Mouse (Mus musculus) stomach, embryonic 15.5 days (tissue): ENCODE measurements around the gene Ddx43. TPM values are rescaled to one million over a fixed set of nuclear protein-coding genes. Genes with fewer than 3 reads are reported as not detected.
"Not testable (repeated sequence)": the region's sequence is repeated elsewhere in the genome, so short reads cannot be mapped to it uniquely, and the experiment has no call there.

Experiments
- ATAC-seq: fragments of 200-750 bp; cut with Nextera tagmentation; 2 replicates; pipeline ENCODE4 v1.8.0; 2017; ENCODE audit warnings: low read depth, moderate number of reproducible peaks, moderate TSS enrichment; ENCODE audit not compliant: insufficient read depth, low FRiP score
- H3K27ac ChIP-seq: fragments of 300-500 bp; sonication (generic); 2 replicates; pipeline ENCODE4 v1.5.1; 2015; ENCODE audit warnings: mild to moderate bottlenecking, inconsistent platforms
- H3K27me3 ChIP-seq: fragments of 300-500 bp; sonication (generic); replicated peaks from 2 replicates; pipeline ENCODE4 v1.6.1; 2015; ENCODE audit warnings: inconsistent platforms
- H3K36me3 ChIP-seq: fragments of 300-500 bp; sonication (generic); 2 replicates; pipeline ENCODE4 v1.6.1; 2015; ENCODE audit warnings: inconsistent platforms
- H3K4me1 ChIP-seq: fragments of 300-500 bp; sonication (generic); 2 replicates; pipeline ENCODE4 v1.6.1; 2015; ENCODE audit warnings: inconsistent platforms
- H3K4me2 ChIP-seq: fragments of 300-500 bp; sonication (generic); 2 replicates; pipeline ENCODE4 v1.6.1; 2015; ENCODE audit warnings: mild to moderate bottlenecking, inconsistent platforms
- H3K4me3 ChIP-seq: fragments of 300-500 bp; sonication (generic); replicated peaks from 2 replicates; pipeline ENCODE4 v1.5.1; 2015; ENCODE audit warnings: inconsistent platforms
- H3K9ac ChIP-seq: fragments of 300-500 bp; sonication (generic); 2 replicates; pipeline ENCODE4 v1.6.1; 2015; ENCODE audit warnings: inconsistent platforms
- H3K9me3 ChIP-seq: fragments of 300-500 bp; sonication (generic); 2 replicates; pipeline ENCODE4 v1.6.1; 2016; ENCODE audit warnings: inconsistent platforms
- WGBS: fragments of 180-500 bp; shearing (Covaris S2); methylation state at CpG from one replicate; pipeline ENCODE4 v1.1.7; 2015; 5-methylcytosine and 5-hydroxymethylcytosine counted together
- polyA plus RNA-seq: library from polyadenylated mRNA; unstranded; fragments of >200 nt; fragmentation: Nextera tagmentation; extraction: Ambion mirVana; gene quantifications from 2 replicates; pipeline ENCODE4 v1.2.1, GENCODE M21; 2015

The Ddx43 gene
- polyA plus RNA-seq, 1 experiment from 2014 or later = 0.30 TPM

DNA sequence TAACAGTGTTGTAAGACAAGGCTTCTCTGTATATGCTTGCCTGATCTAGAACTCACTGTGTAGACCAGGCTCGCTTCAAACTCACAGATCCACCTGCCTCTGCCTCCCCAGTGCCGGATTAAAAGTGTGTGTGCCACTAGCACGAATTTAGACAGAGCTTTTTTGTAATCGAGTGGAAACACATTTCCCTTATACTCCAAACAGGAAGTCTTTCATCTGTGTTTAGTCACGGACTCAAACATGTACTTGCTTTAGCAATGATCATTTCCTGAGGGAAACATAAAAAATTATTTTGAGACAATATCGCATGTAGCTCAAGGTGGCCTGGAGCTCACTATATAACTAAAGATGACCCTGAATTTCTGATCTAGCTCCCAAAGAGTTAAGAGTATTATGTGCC lies 32.2 kb upstream of the Ddx43 start:
- H3K9me3 ChIP-seq = no peaks in the 10 kb centered on the region
- 55% methylated on average over 6 of the region's 6 CpGs for WGBS
- H3K4me2 ChIP-seq = no peak overlapping the region
- ATAC-seq = no peak
- no peaks in the 10 kb centered on the region for H3K36me3 ChIP-seq
- H3K4me3 ChIP-seq = no peak overlapping the region
- no peaks in the 10 kb centered on the region for H3K4me1 ChIP-seq
- H3K27ac ChIP-seq = no peak overlapping the region
- H3K9ac ChIP-seq = no peak overlapping the region
- H3K27me3 ChIP-seq = no peaks in the 10 kb centered on the region

DNA sequence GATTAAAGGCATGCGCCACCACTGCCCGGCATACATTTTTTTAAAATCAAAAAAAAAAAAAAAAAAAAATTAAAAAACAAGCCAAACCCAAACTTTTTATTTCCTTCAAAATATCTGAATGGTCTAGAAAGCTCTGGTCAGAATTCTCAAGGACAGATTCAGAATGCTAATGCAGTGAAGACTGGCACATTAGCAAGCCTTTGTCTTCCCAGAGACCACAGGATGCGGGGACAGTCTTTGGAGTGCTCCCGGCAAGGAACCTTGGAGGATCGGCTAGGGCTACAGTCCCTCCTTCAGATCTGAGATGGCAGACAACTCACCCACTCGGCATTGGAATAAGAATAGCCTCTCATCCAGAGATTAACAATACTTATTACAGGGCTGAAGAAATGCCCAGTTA lies 30.9 kb upstream of the Ddx43 start:
- Histone ChIP-seq H3K36me3 (no peaks in the 10 kb centered on the region), H3K4me3 (no peak overlapping the region), H3K27ac (no peak overlapping the region), H3K27me3 (no peaks in the 10 kb centered on the region), H3K4me1 (no peaks in the 10 kb centered on the region), H3K4me2 (no peak overlapping the region), H3K9me3 (no peaks in the 10 kb centered on the region), H3K9ac (no peak overlapping the region)
- no peak for ATAC-seq
- 85% methylated on average over 6 of the region's 6 CpGs for WGBS

DNA sequence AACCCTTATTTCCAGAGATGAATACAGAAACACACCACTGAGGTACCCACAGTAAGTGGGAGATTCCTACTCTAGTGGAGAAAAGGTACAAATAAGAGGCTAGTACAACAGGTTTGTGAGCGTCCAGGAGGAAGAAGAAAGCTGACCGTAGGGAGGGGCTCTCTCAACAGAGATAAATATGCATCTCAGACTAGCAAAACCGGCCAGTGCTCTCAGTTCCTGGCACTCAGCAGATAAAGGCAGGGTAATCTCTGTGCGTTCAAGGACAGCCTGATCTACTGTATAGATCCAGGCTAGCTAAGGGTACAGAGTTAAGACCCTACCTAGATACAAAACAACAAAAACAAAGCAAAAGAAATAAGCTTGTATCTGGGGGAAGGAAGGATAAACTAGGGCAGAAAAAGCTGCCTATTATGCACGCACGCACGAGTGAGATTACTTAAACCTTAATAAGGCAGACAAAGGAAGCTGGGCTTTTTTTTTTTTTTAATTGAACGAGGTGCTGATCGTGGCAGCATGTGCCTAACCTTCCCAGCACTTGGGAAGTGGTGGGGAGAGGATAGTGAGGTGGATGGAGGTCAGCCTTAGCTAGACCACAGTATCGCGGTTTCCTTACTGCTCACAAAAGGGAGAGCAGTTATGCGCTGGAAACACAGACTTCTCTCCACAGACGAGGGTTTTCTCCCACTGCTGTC lies 29.6 kb upstream of the Ddx43 start:
- Histone ChIP-seq H3K9ac (no peak overlapping the region), H3K4me1 (no peaks in the 10 kb centered on the region), H3K4me3 (no peak overlapping the region), H3K4me2 (no peak overlapping the region), H3K27me3 (no peaks in the 10 kb centered on the region), H3K36me3 (no peaks in the 10 kb centered on the region), H3K27ac (no peak overlapping the region), H3K9me3 (no peaks in the 10 kb centered on the region)
- 62% methylated on average over 13 of the region's 13 CpGs for WGBS
- no peak for ATAC-seq

DNA sequence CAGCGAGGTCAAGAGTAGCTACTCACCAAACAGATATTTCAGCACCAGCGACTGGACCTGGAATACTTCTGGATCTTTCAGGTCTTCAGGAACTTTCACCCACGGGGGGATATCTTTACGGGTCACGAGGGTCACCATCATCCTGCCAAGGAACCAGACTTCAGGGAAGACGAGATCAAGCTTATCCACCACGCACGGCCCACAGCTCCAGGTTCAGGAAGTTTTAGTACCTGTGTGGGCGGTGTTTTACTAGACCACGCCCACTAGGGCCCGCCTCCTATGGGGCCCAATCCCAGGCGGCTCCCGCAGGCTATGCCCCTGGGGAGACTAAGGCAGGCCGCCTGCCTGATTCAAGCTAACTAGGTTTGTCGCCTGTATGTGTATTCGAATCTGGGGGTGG lies 27.6 kb upstream of the Ddx43 start, which contains the start of gene Dppa5a:
TSS of gene Dppa5a (minus strand) at position 219 of the 400 bp plus-strand sequence.
- H3K4me3 ChIP-seq, ATAC-seq, H3K36me3 ChIP-seq, H3K9ac ChIP-seq, H3K4me2 ChIP-seq, H3K9me3 ChIP-seq, H3K27ac ChIP-seq, H3K27me3 ChIP-seq, H3K4me1 ChIP-seq: not testable (repeated sequence)
- WGBS = 88% methylated on average over 16 of the region's 16 CpGs

DNA sequence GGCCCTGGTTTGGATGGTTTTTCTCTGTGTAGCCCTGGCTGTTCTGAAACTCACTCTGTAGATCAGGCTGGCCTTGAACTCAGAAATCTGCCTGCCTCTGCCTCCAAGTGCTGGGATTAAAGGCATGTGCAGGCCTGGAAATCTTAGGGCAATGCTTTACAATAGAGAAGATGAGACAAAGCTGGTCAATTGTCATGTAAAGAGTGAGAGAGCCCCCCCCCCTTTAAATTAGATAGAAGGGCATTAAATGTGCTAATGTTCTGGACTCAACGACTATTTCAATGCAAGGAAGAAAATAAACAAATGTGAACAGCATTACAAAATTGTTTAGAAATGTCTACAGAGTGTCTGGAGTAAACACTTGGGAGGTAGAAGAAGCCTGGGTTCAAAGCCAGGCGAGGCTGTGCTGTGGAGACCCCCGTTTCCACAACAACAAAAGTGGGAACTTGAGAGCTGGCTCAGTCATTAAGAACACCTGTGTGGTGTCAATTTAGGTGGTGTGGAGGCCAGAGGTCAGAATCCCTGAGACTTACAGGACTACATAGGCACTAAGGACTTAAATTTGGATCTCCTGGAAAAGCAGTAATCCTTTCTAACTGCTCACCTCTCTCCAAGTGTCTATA lies 26.8 kb upstream of the Ddx43 start:
- H3K27me3 ChIP-seq = no peaks in the 10 kb centered on the region
- H3K4me2 ChIP-seq = no peak overlapping the region
- H3K4me3 ChIP-seq = no peak overlapping the region
- H3K27ac ChIP-seq = no peak overlapping the region
- H3K4me1 ChIP-seq = no peaks in the 10 kb centered on the region
- H3K9me3 ChIP-seq = no peaks in the 10 kb centered on the region
- no peak overlapping the region for H3K9ac ChIP-seq
- WGBS = 57% methylated on average over 3 of the region's 3 CpGs
- H3K36me3 ChIP-seq = no peaks in the 10 kb centered on the region
- ATAC-seq = no peak

DNA sequence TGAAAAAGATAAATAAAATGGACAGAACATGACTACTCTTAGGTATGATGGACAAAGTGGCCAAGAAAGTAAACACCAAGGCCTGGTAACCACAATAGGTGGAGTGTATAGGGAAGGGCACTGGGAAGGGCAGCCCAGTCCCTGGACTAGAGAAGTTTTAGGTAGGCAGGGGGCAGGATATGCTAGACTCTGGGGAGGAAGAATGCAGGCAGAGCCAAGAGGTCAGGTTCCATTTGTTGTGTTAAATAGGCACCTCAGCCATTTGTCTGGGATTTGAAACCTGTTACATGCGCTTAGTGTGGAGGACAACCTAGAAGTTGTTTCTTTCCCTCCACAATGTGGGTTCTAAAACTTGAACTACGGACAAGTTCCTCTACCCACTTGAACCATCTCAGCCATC lies 26.2 kb upstream of the Ddx43 start:
- H3K27ac ChIP-seq = no peak overlapping the region
- no peak overlapping the region for H3K4me3 ChIP-seq
- no peaks in the 10 kb centered on the region for H3K9me3 ChIP-seq
- no peaks in the 10 kb centered on the region for H3K27me3 ChIP-seq
- no peak for ATAC-seq
- no peak overlapping the region for H3K9ac ChIP-seq
- 85% methylated on average over 2 of the region's 2 CpGs for WGBS
- no peak overlapping the region for H3K4me2 ChIP-seq
- no peaks in the 10 kb centered on the region for H3K36me3 ChIP-seq
- H3K4me1 ChIP-seq = no peaks in the 10 kb centered on the region

DNA sequence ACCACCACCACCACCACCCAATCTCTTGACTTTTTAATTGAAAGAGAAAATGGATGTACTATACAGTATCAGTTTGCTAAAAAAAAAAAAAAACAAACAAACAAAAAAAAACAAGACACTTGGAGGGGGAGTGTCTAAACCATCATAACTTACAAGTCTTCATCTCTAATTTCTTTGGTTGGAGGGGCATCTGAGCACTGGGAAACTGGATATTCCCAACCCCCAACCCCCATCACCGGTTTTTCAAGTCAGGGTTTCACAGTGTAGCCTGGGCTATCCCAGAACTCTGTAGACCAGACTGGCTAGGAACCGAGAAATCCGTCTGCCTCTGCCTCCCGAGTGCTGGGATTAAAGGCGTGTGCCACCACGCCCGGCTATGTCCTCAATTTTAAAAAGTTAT lies 25.8 kb upstream of the Ddx43 start:
- Histone ChIP-seq H3K4me3 (no peak overlapping the region), H3K36me3 (no peaks in the 10 kb centered on the region), H3K4me2 (no peak overlapping the region), H3K9me3 (no peaks in the 10 kb centered on the region), H3K27ac (no peak overlapping the region), H3K9ac (no peak overlapping the region), H3K4me1 (no peaks in the 10 kb centered on the region), H3K27me3 (no peaks in the 10 kb centered on the region)
- ATAC-seq = no peak
- WGBS = 86% methylated on average over 7 of the region's 7 CpGs

DNA sequence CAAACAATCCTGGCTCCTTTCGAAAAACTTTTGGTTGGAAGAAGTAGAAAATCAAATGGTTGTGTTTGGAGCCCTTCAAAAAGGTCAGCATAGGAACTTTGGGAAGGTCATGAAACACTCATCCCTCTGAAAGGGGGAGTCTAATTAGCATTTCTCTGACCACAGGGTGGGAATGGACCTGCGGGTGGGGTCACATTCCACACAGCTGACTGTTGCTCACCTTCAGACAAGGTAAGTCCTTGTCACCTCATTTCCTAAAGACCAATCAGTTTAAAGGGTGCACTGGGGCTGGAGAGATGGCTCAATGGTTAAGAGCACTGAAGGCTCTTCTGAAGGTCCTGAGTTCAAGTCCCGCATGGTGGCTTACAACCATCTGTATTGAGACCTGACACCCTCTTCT lies 24.1 kb upstream of the Ddx43 start:
- H3K4me1 ChIP-seq = no peaks in the 10 kb centered on the region
- no peaks in the 10 kb centered on the region for H3K27me3 ChIP-seq
- ATAC-seq = no peak
- no peak overlapping the region for H3K4me2 ChIP-seq
- no peaks in the 10 kb centered on the region for H3K9me3 ChIP-seq
- no peak overlapping the region for H3K9ac ChIP-seq
- H3K27ac ChIP-seq = no peak overlapping the region
- H3K4me3 ChIP-seq = no peak overlapping the region
- 93% methylated on average over 3 of the region's 3 CpGs for WGBS
- H3K36me3 ChIP-seq = no peaks in the 10 kb centered on the region

DNA sequence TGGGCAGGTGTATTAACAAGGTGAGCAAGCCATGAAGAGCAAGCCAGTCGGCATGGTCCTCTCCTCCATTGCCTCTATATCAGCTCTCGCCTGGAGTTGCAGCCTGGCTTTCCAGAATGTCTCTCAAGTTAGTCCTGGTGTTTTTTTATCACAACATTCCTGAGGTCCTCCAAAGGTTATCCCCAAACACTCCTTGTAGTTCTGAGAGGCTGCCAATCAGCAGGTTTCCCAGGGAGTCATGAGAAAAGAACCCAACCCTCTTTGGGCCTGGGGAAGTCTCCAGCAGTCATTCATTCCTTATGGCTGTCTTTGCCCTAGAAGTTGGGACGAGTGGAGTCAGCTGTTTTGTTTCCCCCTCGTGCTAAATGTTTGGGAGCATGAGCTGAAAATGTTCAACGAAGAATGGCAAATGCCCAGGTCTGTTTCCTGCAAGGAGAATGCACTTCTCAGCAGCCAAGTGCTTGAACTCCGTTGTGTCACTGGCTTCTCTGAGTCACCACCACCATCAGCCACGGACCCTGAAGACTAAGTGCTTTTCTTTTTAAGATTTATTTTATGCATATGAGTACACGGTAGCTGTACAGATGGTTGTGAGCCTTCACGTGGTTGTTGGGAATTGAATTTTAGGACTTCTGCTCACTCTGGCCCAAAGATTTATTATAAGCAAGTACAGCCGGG lies 22.6 kb upstream of the Ddx43 start:
- H3K27ac ChIP-seq = no peak overlapping the region
- H3K27me3 ChIP-seq = no peaks in the 10 kb centered on the region
- no peak for ATAC-seq
- no peak overlapping the region for H3K9ac ChIP-seq
- H3K4me3 ChIP-seq = no peak overlapping the region
- no peaks in the 10 kb centered on the region for H3K9me3 ChIP-seq
- H3K4me1 ChIP-seq = peaks cover 1% of the 10 kb centered on the region; the same call in 1 of the 2 replicates
- no peaks in the 10 kb centered on the region for H3K36me3 ChIP-seq
- H3K4me2 ChIP-seq = no peak overlapping the region
- 75% methylated on average over 10 of the region's 10 CpGs for WGBS

DNA sequence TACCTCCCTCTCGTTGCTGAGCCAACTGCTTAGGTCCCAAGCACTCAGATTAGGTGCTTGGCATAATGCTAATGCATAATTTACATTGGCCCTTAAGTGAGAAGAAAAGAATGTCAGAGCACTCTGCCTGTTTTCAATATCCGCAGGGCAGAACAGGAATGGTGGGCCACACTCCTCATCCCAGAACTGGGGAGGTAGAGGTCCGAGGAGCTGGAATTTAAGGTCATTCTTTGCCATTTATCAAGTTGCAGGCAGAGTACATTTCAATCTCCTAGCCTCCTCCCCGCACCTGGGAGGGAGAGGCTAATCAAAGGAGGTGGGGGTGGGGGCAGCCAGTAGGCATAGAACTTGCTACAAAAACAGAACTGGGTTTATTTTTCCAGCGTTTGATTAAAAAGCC lies 21.2 kb upstream of the Ddx43 start:
- 33% methylated on average over 5 of the region's 5 CpGs for WGBS
- H3K9ac ChIP-seq = no peak overlapping the region

DNA sequence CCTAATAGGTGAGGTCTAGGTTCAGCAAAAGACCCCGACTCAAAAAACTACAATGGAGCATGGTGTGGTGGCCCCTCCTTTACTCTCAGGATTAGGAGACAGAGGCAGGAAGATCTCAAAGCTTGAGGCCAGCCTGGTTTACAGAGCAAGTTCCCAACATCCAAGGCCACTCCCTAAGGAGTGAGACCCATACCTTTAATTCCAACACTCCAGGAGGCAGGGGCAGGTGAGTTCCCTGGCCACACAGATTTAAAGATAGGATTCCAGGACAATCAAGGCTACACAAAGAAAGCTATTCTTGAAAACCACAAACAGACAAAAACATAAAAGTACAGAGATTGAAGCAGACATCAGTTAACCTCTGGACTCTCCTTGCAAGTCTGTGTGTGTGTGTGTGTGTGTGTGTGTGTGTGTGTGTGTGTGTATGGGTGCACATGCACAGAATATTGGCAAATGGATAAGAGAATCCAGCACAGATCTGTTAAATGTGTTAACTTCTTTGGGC lies 20.6 kb upstream of the Ddx43 start:
- Histone ChIP-seq H3K4me3 (no peak overlapping the region), H3K4me1 (peaks cover 7% of the 10 kb centered on the region), H3K36me3 (no peaks in the 10 kb centered on the region), H3K27me3 (no peaks in the 10 kb centered on the region), H3K9ac (no peak overlapping the region), H3K4me2 (no peak overlapping the region), H3K27ac (no peak overlapping the region), H3K9me3 (no peaks in the 10 kb centered on the region)
- whole genome bisulfite sequencing = 81% methylated on average over 1 of the region's 1 CpGs
- no peak for ATAC-seq

More for the DNA sequence above, 21.2 kb upstream of the Ddx43 start:
- no peak overlapping the region for H3K27ac ChIP-seq
- H3K4me2 ChIP-seq = no peak overlapping the region
- no peak overlapping the region for H3K4me3 ChIP-seq
- no peak for ATAC-seq
- H3K4me1 ChIP-seq = peaks cover 7% of the 10 kb centered on the region
- H3K36me3 ChIP-seq = no peaks in the 10 kb centered on the region
- H3K9me3 ChIP-seq = no peaks in the 10 kb centered on the region
- no peaks in the 10 kb centered on the region for H3K27me3 ChIP-seq

DNA sequence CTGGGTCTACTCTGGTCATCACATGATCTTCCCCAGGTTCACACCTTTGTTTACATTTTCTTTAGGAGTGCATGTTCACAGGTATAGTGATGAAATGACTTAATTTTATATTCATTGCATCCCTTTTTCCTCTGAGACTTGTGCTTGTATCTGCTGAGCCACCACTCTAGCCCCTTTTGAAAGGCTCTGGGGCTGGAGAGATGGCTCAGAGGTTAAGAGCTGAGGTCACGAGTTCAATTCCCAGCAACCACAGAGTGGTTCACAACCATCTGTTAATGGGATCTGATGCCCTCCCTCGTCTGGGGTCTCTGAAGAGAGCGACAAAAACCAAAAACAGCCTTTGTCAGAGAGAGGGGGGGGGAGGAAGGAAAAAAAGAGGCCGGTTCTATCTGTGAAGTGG lies 20.1 kb upstream of the Ddx43 start:
- H3K4me3 ChIP-seq = no peak overlapping the region
- H3K27ac ChIP-seq = no peak overlapping the region
- no peaks in the 10 kb centered on the region for H3K36me3 ChIP-seq
- H3K9ac ChIP-seq = no peak overlapping the region
- no peak for ATAC-seq
- H3K4me2 ChIP-seq = no peak overlapping the region
- 70% methylated on average over 4 of the region's 4 CpGs for WGBS
- no peaks in the 10 kb centered on the region for H3K27me3 ChIP-seq
- no peaks in the 10 kb centered on the region for H3K9me3 ChIP-seq
- peaks cover 7% of the 10 kb centered on the region for H3K4me1 ChIP-seq
